Mouse (Mus musculus) thymus, postnatal 10 days (tissue): ENCODE data around the gene Nr1h5.

Source experiments
- DNase-seq, 2 experiments: peaks; one replicate each; pipeline ENCODE4 v3.0.0; 2021; ENCODE audit warnings: low spot score in 2 of 2

The Nr1h5 gene

DNA sequence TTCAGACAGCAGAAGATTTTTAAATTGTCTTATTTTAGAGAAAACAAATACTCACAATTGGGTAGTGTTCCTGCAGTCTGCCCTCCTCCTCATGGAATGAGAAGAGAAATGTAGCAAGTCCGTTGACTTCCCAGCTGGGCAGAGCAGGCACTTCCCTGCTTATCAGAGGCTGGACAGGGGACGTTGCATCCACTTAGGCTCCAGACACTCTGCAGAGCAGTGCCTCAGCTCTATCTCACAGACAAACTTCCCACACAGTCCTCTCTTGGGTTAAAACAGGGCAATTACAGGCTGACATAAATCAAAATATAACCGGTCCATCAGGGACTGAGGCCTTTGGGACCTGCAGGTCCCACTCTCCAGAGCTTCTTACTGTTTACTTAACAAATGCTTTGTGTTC is at the start of gene Nr1h5:
TSS of gene Nr1h5 (minus strand) at position 101 of the 400 bp plus-strand sequence.
- no peak for DNase-seq

DNA sequence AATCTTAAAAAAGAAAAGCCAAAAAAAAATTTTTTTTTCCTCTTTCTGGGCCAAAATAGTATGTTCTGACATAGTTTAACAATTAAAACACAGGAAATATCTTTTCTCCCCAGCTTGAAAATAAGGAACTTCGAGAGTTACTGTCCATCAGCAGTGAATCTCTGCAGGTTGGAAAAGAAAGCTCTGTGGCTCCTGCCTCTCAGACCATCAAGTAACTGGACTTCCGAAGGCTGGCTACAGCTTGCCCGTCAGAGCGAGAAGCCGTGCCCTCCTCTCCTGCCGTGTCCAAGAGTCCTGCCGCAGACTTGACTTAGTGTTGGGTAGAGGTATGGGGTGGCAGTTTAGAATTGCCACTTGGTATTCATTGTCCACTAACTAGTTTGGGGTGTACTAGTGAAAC is 37.7 kb upstream of the Nr1h5 start:
- no peak for DNase-seq

DNA sequence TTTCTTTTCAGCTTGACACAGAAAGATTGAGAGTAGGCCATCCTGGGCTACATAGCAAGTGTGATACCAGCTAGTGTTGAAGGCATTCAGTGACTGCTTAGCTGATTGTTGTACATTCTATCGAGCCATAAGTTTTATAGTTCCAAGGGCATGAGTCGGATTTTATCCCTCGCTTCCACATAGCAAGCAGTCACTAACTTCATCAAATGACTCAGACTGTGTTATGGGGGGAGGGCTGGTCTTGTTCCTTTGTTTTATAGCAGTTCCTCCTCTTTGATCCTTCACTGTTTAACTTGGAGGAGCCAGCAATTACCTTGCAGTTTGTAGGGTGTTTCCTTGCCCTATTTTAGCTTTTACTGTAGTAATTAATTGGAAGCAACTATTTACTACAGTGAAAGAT is 33.7 kb upstream of the Nr1h5 start:
- DNase-seq, result no peak

DNA sequence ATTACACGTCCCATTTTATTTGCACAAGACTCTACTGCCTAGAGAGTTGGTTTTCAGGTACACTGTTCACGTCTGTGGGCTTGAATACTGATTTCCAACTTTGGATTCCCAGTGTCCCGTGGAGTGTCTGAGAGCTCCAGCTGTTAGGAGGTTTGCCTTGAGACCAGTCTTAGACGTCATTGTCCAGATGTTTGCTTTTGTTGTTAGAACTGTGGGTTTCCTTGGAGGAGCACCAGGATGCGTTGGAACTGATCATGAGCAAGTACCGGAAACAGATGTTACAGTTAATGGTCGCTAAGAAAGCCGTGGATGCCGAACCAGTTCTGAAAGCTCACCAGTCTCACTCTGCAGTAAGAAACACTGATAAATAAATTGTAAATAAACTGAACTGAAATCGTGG is 33.1 kb upstream of the Nr1h5 start:
- DNase-seq, result no peak

DNA sequence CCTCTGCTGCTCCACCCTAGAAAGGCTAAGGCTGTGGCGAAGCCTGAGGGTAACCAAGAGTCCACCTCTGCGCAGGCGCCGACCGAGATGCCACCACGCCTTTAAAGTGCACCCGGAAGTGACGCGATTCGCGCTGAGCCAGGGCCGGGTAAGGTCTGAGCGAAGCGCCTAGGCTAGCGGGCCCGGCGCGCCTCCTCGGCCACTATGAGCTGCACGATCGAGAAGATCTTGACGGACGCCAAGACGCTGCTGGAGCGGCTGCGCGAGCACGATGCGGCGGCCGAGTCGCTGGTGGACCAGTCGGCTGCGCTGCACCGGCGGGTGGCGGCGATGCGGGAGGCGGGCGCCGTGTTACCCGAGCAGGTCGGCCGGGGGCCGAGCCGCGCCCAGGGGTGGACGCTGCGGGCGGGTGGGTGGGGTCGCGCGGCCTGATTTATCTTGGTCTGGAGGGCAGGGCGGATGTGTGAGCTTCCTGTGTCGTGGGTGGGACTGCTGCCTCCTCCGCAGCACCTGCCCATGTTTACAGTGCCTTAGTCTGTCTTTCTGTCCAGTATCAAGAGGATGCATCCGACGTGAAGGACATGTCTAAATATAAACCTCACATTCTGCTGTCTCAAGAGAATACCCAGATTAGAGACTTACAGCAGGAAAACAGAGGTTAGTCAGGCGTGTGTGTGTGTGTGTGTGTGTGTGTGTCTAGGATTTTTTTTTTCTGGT is 31.8 kb upstream of the Nr1h5 start, which contains the start of gene Sike1:
TSS of gene Sike1 (plus strand) at position 104 of the 717 bp plus-strand sequence.
- DNase-seq, result peak; percentile 89 to 91

DNA sequence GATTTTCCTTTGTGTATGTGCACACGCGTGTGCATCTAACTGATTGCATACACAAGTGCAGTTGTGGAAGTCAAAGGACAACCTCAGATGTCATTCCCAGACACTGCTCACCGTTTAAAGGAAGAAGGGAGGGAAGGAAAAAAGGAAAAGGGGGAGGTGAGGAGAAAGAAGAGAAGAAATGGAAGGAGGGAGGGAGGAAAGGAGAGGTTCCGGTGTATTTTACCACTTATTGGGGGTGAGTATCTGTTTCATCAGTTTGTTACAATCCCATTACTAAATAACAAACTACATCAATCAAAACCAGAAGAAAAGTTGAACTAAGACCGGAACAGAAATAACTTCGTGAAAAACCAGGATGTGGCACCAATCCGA is 31.3 kb upstream of the Nr1h5 start:
- DNase-seq, result no peak

DNA sequence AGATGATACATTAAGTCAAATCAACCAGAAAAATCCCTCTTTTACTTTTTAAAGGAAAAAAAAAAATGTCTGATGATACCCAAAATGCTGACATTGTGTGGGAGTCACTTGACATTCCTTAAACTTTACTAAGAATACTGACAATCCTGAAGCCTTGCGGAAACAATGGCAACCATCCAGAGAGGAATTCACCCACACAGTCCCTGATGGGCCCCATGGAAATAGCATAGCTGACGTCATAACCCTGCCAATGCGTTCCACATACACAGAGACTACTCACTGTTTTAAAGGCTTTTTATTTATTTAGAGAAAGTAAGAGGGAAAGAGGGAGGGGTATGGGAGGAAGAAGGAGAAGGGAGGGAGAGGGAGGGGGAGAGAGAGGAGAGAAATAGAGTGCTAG is 29.0 kb upstream of the Nr1h5 start:
- no peak for DNase-seq

DNA sequence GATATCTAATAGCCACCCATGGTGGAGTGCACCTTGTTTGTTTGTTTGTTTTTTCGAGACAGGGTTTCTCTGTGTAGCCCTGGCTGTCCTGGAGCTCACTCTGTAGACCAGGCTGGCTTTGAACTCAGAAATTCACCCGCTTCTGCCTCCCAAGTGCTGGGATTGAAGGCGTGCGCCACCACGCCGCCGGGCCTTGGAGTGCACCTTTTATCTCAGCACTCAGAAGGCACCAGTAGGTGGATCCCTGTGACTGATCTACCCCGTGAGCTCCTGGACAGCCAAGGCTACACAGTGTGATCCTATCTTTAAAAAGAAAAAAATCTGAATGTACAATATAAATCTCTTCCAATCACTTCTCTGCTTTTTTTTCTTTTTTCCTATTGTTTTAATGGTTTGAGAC is 27.1 kb upstream of the Nr1h5 start:
- DNase-seq, result no peak

DNA sequence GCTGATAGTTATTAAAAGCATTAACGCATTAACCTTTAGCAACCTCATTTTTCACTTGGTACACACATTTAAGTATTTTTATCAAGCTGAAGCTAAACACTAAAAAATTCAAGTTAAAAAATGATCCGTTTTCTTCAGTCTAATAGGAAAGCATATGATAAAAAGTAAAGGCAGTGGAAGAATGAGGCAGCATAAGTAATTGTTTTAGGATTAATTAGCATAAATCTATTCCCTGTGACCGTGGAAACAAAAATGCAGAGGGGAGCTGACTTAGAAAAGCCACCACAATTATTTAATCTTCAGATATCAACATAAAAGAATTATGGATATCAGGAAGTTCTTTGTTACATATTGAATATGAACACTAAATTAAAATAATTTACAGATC is 16.4 kb upstream of the Nr1h5 start:
- DNase-seq, result no peak

DNA sequence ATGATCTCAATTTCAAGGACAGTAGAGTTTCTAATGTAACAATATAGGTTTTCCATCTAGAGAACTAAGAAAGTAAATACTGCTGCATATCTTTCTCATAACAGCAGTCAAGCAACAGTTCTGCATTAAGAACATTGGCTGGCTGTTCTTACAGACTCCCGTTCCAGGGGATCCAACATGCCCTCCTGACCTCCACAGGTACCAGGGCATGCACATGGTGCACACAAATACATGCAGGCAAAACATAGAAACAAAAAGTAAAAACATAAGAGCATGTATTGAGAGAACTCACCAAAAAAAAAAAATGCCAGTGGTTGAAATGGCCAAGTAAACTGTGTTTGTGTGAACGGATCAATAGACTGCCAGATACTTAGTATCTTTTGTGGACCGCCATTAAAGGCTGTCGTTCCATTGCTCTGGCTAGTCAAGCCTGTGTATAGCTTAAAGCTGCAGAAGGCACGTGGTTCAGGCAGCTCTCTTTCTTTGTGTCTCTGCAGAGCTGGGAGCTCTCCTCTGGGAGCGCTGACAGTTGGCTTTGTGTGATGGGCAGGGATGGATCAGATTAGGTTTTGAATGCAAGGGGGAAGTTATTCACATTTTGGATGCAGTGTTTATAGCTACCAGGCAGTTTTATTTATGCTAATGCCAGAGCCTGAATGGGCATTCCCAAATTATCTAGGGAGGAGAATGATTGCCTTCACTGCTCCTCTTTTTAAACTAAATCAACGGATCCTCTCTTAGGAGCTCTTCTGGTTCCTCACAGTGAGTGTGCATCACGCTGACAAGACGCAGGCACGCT is 15.8 kb upstream of the Nr1h5 start:
- no peak for DNase-seq

DNA sequence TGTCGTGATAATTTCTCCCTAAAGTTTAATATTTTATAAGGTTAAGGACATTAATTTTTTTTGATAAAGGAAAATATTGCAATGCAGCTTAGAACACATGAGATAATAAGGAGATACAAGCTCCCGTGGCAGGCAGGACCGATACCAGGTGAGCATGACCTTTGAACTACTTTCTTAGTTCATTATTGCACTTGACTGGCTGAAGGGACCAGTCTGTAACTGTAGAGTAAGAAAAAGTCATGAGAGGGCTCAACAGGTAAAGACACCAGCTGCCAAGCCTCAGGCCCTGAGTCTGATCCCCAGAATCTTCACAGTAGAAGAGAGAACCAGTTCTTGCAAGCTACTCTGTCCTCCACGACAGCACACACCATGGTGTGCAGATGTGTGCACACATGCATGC is 13.0 kb upstream of the Nr1h5 start:
- DNase-seq, result no peak

DNA sequence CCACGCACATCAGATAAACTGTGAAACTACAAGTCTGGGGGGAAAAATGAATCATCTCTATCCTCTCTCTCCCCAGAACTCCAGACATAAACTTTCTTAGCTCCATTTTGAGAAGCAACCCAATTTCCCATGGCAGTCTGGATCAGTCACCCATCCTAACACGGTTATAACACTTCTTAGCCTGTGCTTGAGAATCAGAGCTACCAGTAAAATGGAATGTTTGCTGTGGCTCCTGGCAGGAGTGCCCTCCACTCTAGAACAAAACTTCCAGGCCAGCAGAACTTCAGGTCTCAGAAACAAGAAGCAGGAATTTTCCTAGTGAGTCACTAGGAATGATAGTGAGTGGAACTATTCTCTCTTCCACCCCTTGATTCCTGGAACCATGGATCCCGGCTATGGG is 6.6 kb upstream of the Nr1h5 start:
- DNase-seq, result no peak

DNA sequence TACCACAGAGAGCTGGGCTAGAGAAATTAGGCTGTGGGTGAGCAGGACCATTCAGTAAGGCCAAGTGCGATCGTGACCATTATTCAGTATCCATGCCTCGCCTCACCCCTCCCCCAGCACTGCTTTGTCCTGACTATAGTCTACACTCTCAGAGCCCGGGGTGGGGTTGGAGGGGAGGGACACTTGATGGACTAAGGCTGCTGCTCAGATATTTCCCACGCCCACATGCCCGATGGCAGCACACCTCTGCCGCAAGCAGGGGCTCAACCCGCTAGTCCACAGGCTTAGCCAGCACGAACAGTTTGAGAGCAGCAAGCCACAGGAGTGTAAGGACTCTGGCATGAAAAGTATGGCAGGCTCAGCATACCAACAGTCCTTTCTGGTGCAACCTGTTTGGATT is 6.1 kb upstream of the Nr1h5 start:
- DNase-seq, result no peak

DNA sequence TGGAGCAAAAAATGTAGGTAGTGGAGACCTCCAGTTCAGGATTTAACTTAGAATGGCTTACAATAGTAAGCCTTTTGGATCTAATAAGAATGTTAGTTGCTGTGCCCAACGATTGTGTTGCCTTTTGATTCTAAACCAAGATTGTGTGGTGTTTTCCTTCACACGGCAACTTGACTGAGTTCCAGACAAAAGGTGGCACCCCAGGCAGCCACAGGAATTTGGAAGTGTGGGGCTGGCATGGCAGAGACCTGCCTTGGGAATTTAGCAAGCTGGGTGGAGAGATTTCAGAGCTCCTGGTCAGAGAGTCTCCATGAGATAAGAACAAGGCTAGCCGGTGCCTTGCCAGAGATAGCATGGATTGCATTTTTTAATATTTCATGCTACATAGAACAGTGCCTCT is 8.3 kb downstream of the Nr1h5 start:
- DNase-seq, result no peak

DNA sequence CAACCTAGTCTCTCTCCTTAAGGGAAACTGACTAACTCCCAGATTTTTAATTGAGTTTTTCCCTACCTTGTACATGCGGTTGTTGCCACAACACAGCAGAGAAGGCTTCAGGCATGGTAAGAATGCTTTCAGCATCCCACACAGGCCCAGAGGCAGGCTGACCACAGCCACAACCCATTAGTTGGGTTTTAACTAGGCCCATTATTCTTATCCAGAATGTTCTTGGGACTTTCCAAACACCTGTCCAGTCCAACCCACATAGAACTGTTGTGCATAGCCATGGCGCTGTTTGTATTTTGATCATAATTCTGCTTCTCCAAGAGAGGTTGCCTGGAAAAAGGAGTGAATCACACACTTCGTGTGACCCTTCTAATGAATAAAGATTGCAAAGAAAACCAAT is 8.8 kb downstream of the Nr1h5 start:
- DNase-seq, result no peak

DNA sequence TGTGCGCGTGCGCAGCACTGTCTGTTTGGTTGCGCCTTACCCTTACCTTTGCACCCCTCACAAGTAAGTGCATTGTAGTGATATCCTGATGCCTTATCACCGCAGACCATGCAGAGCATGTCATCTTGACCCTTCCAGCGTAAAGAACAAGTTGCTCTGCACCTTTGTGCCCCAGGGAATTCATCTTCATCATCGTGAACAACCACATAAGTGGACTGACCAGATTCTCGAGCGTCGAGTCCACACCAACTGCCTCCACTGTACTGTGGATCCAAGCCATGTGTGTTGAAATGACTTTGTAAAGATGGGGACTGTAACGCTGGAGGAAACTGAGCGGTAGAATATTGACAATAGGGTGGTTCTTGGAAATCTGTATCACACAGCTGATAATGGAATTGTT is 9.5 kb downstream of the Nr1h5 start:
- DNase-seq, result no peak

DNA sequence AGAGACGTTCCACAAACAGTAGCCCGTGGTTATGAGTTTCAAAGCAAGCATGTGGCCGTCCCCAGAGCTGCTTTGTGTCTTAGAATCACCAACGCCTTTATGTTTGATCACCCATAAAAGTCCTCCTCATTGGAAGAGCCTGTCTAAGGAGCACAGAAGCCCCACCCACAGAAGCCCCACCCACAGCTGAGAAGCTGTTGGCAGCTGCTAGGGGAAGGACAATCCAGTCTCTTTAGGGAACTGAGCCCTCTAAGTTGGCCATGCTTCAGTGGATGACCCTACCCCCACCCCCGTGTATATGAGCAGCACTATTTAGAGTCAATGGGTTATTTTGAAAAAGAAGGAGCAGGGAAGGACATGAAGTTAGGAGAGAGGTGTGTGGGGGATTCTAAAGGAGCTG is 17.1 kb downstream of the Nr1h5 start:
- no peak for DNase-seq

DNA sequence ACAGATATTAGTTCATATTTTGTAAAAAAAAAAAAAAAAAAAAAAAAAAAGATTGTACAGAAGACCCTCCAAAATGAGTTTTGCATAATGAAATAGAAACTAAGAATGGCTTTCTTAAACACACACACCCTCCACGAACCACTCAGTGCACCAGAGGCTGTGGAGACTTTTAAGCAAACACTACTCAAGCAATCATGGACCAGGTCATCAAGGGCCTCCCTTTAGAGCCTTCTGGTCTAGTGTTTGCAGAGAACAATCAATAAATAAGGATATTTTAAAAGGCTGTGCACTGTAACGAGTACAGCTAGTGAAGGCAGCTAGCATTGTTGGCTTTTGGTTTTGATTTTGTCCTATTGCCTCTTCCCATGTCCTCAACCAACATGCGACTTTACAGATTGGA is 17.6 kb downstream of the Nr1h5 start:
- DNase-seq, result no peak

DNA sequence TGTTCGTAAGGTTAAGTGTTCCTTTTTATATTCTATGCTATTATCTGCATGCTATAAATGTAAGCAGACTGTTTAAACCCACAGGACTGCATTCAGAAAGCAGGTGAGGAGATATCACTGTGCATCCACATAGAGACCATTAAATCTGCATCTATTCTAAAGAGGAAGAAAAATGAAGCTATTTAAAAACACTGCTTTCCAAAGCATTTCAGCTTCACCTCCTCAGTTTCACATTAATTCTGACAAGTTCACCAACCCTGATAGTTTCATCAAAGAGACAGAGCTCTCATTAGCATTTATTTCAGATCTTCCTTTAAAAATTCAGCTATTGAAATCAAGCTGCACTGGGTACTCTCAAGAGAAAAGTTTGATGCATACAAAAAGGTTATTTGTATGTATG is 25.8 kb downstream of the Nr1h5 start:
- no peak for DNase-seq

DNA sequence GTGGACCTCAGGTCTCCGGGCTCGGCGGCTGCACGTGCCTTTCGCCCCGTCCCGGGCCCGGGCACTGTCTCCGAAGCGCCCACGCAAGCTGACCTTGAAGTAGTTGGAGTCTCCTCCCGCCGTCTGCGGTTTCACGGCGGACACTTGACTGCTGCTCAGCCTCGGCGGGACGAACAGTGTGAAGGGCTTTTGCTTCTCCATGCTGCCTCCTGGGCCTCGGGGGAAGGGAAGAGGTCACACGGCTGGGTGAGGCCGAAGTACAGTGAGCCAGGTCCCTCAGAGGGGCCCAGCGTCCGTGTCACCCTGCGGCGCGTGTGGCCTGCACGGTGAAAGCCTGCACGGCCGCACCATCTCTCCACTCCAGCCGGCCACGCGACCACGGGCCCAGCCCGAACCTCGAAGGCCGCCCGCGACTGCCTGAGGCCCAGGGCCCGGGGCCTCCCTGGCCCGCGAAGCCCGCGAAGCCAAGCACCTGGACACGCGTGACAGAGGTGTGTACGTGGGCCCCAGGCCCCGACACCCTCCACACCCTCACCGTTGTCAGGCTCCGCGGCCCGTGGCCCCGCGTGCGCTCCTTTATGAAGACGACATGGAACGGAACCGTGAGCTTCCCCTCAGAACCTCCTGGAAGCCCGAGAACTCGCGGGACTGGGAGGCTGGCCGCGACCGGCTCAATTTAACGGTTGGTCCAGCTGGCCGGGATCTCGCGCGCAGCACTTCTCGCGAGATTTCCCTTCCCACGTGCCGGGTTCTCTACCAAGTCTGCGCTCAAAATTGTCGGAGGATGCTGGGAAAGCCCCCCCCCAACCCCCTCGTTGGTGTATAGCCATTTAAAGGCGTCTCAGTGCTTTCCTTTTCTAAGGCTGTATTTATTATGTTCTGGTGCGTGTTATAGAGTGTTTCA is 28.2 kb downstream of the Nr1h5 start, which contains the start of gene Sycp1:
TSS of gene Sycp1 (minus strand) at position 650 of the 904 bp plus-strand sequence.
- no peak for DNase-seq

DNA sequence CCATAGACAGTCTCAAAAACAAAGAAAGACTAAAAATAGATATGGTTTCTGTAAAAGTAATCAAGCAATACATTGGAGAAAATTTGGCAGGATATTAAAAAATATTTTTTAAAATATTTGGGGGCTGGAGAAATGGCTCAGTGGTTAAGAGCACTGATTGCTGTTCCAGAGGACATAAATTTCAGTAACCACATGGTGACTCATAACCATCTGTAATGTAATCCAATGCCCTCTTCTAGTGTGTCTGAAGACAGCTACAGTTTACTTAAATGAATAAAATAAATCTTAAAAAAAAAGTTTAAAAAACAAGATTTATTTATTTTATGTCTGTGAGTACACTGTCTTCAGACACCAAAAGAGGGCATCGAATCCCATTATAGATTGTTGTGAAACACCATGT is 64.8 kb downstream of the Nr1h5 start:
- DNase-seq, result no peak
